Mouse (Mus musculus) MEL-GATA-1-ER (cell line): ENCODE data around the gene Arid1b.
A peak's percentile ranks its signal among the peaks of the same experiment; 100 is the strongest.

ENCODE experiments used
- DNase-seq: peaks from one replicate; pipeline ENCODE4 v3.0.0-alpha.2; 2012; ENCODE audit warnings: low read depth; ENCODE audit errors: extremely low read depth

Gene Arid1b

DNA sequence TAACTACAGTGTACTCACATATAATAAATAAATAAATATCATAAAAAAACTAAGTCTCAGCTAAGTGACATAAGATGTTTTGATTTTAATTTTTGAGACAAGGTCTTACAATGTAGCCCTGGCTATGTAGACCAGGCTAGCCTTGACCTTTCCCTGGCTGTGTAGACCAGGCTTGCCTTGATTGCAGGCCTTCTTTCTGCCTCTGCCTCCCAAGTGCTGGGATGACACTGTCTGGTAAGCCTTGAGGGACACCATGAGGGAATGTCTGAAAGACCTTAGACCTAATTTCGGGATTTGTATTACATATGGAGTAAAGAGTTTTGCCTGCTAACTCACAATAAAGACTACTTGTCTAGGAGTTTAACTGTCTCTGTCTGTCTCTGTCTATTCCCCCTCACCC lies 214.9 kb downstream of the Arid1b start:
- no peak for DNase-seq

DNA sequence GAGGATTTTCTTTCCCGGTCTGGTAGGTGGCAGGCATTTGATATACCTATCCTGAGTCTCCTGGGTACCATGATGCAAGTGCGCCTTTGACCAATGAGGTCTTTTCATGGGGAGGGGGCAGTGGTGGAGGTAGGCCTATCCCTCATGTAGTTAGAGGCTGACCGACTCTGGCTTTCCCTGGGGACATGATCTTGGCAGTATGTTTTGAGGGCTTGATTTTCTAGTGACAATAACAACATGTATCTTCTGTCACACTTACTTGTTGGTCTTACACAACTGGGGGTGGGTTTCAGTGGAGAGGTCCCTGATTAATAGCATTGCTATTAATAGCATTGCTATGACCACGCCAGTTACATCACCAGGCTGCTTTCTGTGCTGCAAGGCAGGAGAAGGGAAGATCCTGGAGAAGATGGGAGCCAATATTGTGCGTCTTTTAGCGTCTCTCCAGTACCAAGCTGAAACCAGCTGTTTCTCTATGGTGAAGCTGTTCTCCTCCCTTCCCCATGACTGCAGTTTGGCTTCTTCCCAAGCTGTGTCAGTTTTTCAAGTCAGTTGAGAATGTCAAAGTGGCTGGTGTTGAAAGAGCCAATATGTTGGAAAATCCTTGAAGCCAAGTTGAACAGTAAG lies 216.1 kb downstream of the Arid1b start:
- DNase-seq = no peak

DNA sequence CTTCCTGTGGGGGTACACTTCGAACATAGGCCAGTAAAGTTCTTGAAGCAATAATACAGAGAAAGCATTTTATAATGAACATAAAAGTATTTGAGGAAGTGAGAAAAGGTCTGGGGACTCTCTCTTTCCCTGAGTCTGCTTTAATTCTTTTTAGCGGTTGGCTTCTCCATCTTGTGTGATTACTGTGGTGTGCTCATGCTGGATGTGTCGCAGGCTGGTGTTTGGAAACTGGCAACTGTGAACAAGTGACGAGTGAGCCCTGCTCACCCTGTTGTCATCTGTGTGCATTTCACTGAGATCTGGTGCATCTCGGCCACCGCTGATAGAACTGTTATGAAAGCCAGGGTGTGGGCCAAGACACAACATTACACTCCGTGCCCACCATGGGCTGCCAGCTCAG lies 216.8 kb downstream of the Arid1b start:
- no peak for DNase-seq

DNA sequence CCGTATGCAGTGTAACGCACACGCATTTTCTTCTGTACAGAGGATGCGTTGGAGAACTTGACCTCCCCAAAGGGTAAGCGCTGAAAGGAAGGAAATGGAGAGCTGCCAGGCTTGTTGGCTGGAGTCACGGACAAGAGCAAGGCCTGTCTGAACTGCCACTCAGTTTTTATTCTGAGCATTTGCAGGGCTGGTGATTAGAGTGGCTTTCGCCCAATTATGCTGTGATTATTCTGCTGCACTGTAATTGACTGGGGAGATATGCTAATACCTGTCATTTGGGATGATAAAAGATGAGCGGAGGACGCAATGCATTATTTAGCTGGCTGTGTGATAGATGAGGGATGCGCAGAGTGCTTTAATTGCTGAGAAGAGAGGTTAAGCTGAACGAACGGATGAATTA lies 218.0 kb downstream of the Arid1b start:
- no peak for DNase-seq

DNA sequence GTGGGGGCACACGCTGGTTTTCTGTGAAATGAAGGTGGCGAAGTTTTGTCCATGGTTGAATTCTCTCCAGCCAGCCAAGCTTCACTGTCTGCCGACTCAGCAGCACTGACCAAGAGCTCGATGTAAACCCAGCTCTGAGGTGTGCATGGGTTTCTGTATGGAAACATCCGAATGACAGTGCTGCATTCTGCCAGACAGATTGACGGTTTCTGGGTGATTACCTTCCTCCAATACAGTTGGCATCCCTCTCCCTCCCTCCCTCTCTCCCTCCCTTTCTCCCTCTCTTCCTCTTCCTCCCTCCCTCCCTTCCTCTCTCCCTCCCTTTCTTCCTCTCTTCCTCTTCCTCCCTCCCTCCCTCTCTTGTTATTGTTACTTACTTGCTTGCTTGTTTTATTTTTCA lies 219.3 kb downstream of the Arid1b start:
- no peak for DNase-seq

DNA sequence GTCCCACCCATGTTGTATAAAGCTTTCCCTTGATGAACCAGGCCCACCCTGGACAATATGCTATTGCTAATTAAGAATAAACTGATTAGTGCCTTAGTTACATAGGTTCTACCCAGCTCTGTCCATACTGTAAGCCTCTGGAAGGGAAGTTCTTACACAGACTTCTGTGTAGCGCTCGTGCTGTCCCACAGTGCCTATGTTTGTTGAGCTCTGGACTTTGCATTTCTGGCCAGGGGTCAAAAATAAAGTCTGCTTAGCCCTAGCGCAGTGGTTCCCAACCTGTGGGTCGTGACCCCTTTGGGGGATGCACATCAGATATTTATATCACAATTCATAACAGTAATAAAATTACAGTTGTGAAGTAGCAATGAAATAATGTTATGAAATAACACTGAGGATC lies 221.2 kb downstream of the Arid1b start:
- no peak for DNase-seq

DNA sequence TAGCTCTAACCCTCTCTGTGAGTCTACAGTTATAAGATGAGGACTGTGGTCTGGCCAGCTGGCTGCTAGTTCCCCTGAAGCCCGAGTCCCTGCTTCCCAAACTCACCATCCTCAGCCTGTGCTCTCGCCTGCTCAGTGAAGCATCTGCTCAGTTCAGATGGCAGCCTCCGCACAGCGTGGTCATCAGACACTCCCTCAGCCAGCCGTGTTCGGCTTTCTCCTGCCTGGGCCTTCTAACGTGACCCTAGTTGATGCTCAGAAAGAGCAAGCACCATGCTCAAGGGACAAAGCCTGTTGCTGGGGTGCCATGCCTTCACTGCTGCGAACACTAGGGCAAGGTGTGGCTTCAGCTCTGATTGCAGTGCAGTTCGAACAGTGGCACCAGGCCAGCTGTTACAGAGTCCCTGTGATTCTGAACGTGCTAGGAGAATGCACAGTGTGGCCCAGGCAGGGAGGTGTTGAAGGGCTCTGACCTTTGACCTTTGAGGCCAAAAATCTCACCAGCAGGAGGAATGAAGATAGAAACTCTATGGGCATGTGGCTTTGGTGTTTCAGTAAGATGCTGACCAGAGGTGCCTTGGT lies 222.9 kb downstream of the Arid1b start:
- DNase-seq = no peak

DNA sequence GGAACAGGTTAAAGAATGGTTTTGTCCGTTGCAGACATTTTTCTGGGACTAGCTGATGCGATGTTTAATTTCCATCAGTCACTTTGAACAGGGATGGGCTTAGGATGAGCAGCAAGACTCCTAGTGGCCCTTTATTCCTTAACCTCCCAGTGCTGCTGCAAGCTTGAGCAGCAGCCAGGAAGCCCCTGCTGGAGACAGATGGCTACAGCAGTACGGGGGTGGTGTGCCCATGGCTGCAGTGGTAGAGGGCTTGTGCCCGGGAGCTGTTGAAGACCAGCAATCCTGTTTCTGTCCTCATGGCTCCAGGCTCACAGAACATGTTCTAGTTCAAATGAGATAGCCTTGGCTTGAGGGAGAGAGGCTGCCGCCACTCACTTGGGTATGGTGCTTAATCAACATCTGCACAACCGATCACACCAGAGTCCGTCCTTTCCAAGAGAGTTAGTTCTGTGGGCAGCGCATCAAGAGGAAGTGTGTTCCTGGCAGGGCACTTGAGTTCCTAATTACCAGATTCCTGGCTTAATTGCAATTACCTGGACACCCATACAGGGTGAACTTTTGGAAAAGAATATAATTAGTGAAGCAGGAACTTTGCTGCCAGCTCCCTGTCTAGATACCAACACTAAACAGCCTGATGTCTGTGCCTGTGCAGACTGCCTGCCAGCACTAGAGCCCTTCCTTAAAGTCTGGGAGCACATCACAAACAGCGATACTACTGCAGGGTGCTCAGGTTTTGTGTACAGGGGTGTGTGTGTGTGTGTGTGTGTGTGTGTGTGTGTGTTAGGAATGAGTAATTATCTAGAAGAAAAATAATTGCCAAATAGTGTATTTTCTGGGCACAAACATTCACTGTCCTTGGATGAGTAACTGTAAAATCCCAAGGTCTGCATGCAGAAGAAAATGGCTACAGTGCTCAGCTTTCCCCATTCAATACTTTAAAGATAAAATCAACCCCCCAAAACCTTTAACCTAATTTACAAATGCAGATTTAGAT lies 224.0 kb downstream of the Arid1b start:
- DNase-seq = no peak

DNA sequence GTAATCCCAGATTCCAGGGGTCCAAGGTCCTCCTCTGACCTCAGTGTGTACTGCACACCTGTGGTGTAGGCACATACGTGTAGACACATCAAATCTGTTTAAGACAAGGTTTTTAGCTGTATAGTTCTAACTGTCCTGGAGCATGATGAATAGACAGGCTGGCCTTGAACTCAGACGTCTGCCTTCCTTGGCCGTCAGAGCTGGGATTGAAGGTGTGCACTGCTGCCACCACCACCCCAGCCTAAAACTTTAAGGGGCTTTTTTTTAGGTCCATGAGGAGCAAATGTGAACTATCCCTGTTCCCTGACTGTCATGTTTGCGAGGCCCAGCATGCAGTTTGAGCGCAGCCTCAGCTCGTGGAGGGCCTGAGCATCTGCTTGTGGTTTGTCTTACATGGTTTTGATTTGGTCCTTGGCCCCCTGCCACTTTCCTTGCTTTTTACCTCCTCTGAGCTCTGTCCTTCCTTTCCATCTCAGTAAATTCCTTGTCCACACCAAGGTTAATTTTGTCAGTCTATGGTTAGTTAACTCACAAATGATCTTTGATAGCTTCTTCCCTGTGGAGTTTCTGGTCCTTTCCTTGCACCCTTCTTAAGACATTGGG lies 224.9 kb downstream of the Arid1b start:
- no peak for DNase-seq

DNA sequence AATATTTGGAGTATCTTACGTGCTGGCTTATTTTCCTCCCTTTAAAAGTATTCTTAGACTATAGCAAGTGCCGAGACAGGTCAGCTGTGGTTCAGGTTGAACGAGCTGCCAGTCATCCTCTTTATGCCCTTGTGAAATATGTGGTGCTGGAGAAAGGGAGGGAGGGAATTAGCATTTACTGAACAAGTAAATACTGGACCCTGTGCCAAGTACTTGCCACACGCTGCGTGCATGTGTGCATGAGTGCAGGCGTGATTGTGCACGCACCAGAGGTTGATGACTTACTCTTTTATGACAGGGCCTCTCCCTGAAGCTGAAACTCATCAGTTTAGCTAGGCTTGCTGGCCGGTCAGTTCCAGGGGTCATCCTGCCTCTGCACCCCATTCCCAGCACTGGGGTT lies 226.9 kb downstream of the Arid1b start:
- DNase-seq = no peak

DNA sequence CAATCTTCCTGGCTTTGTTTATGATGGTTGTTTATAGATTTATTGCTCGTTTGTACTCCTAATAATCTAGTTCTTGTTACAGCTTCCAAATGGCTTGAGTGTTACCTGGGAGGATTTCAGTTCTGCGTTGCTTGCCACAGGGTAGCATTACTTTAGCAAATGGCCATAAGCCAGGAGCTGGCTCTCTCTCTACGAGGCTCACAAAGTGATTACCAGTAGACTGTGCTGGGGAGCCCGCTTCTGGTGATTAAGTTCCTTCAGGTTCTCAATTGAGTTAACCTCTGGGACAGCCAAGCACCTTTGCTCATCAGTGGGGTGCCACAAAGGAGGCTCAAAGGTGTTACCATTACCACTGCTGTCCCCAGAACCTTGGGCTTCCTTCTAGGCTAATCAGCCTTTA lies 227.4 kb downstream of the Arid1b start:
- no peak for DNase-seq

DNA sequence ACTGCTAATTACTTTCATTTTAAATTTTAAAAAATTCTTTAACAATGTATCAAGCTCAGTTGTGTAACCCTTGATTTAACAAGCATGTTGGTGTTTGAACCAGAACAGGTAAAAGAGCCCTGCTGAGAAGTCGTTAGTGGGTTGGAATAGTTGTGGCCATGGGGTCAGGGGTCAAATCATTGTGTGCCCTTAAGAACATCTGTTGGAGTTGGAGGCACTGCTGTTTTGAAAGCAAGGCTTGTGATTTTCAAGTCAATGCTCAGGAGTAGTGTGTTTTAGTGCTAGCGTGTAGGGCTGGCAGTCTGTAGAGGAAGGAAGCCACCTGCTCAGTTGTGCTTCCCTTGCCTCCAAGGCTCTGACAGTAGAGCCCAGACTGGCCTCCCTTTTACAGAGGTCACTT lies 228.7 kb downstream of the Arid1b start:
- no peak for DNase-seq

DNA sequence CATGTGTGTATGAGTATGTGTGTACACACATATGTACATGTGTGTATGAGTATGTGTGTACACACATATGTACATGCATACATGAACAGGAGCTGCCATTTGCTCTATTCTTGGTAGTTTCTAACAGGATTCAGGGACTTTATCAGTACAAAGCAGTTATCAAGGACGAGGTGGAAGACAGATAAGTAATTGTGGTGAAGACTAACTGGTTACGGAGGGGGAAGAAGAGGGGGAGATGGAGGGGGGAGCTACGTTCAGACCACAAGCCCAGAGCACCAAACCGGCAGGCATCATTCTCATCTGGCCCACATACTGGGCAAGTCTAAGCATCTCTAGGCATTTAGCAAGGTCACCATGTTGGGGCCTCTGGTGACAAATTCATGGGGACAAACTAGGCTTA lies 230.8 kb downstream of the Arid1b start:
- DNase-seq = peak; percentile 25

DNA sequence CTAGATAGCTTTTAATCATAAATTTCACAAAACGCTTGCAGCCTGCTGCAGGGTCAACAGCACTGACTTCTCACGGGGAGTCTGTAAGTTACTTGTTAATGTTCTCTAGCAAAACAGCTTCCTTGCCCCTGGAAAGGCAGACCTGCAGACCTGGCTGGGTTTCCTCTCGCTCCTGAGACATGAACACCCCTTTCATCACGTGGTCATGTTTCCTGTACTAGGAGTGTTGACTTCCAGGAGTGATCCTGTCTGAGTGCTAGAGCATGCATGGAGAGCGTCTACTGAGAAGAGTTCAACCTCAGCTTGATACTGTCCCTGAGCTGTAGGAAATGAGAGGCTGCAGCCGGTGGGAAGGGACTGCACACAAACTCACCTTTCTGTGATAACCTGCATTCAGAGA lies 233.0 kb downstream of the Arid1b start:
- DNase-seq = no peak

DNA sequence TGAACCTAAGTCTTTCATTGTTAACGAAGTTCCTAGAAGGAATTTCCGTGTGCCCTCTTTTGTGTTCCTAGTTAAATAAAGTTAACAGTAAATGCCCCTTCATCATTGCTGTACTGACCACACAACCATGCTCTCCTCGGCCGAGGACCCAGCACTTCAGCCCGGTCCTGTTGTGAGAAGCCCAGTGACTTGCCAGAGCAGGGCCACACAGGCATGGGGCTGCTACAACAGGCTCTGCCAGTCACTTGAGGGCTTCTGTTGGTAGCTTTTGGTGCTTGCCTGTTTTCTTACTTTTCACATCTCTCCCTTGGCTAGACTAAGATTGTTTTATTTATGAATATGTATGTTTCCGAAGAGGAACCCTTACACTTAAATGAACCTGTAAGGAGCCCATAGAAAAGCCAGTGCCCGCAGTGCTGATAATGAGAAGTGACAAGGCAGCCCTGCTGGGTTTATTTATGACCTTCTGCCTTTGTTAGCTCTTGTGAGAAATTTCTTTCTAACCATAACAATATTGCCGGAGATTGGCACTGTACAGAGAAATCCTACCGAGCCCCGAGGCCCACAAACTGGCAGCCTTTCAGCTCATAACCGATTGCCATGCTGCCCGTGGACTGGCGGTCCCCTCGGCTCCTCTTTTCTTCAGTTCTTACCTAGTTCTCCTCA lies 234.0 kb downstream of the Arid1b start:
- DNase-seq = no peak

DNA sequence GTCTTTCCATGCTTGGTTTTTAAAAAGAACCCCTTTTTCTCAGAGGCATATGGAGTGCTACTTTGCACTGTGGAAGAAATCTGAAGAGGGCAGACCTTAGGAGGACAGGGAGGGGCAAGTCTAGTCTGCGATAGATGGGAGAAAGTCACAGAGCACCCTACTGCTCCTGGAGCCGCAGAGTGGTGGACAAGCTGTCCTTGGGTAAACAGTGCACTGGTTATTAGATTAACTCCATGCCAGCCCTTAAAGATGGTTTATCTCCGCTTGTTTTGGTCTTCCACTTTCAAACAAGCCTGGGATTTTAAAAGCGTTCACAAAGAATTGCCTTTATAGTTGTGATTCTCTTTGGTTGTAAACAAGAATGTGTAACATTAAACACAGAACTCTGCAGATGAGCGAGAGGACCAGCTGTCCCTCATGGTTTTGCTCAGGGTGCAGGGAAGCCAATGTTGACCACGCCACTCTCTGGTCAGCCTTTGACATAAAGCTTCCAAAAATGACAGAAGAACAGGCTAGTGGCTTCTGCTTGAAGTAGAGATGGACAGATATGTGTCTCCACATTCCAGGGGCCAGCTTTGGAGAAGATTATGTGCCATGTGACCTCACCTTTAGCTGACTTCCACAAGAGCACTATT lies 234.6 kb downstream of the Arid1b start:
- no peak for DNase-seq

DNA sequence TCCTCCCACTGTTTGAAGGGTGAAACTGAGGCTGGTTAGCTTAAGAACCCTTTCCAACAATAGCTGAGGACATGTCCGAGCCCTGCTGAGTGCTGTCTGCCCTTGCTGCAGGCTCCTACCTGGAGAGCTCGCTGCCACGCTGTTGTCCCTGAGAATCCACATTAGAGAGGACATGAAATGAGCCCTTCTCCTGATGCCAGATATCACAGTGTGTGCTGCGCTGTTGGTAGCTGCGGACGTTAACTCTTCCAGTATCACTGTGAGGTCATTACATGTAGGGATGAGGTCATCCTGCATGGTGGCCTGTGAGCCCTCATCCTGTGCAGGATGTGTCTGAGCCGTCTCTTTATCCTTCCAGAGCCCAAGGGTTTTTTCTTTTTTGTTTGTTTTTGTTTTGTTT lies 235.9 kb downstream of the Arid1b start:
- DNase-seq = no peak

DNA sequence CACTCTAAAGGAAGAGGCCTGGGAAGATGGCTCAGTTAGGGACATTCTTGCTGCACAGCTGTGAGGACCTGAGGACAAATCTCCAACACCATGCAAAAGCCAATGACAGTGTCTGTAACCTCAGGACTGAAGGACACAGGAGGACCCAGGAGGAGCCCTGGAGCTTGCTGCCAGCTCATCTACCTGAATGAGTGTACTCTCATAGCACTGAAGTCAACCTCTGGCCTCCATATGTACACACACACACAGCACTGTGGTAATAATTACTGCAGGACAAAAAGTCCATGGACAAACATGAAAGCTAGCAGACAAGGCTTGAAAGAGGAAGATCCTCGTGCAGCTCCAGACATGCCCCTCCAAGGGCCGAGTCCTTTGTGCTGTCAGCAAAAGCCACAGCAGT lies 238.0 kb downstream of the Arid1b start:
- DNase-seq = no peak

DNA sequence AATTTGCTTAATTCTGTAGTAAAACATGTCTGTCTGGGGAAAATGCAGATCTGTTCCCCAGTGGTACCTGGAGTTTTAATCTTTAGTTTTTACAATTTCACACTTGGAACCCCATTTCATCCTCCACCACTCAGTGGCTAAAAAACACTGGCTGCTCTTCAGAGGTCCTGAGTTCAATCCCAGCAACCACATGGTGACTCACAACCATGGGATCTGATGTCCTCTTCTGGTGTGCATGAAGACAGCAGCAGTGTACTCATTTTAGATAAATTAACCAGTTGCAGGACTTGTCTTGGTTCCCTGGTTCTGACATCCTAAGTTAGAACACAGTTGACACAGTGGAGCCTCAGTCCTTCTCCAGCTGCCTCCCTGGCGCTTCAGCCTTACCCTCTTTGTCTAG lies 239.9 kb downstream of the Arid1b start:
- no peak for DNase-seq

DNA sequence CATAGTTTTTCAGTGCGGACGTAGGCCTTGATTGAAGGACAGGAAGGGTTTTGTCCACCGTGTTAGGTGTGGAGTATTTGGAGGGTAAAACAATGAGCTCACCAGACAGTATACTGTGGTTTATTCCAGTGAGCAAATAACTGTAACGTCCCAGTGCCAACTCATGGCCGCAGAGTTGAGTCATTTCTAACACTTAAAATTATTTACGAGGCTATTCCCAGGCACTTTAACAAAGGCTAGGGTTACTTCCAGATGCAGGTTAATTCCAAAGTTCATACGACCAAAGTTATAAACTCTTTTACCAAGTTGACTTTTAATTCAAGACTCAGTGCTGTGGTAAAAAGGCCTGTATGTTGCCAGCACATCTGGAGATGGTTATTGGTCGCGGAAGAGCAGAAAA lies 240.9 kb downstream of the Arid1b start:
- no peak for DNase-seq

DNA sequence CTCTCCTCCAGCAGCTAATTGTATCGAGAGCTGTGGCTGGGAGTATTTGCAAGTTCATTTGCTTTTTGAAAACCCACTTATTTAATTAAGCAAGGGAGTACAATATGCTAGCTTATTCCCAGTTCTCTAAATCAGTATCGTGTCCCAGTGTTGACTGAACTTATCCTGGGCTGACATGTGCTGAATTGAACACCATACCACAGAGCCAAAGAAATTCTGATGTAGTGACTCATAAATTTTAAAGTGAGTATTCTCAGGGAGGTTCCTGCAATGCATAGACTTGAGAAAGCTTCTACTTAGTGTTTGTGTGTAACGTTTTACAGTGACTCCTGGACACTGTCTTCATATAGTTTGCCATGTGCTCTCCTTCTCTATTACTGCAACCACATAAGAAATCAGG lies 243.6 kb downstream of the Arid1b start:
- no peak for DNase-seq
